Mouse (Mus musculus): ENCODE measurements around the gene Tmem247. TPM values are rescaled to one million over a fixed set of nuclear protein-coding genes. Genes with fewer than 3 reads are reported as not detected.

Tmem247 gene
- total and polyA plus RNA-seq, 2 experiments from 2014 or later = not detected

- Histone ChIP-seq H3K4me3 (ENCODE audit: low read depth, low read length) (no peak overlapping the region), H3K4me1 (ENCODE audit: insufficient read depth, low read length) (peaks cover under 1% of the 10 kb centered on the region; the same call in 1 of the 2 replicates), H3K36me3 (ENCODE audit: insufficient read depth, low read length) (no peaks in the 10 kb centered on the region; the same call in 1 of the 2 replicates), H3K4me2 (ENCODE audit: low read depth, low read length, poor library complexity, severe bottlenecking) (no peak overlapping the region), H3K27me3 (ENCODE audit: insufficient read depth, low read length) (no peaks in the 10 kb centered on the region), H3K9ac (replicated peaks; ENCODE audit: low read length, poor library complexity, severe bottlenecking) (no peak overlapping the region), H3K27ac (ENCODE audit: low read depth, low read length) (no peak overlapping the region), H3K9me3 (ENCODE audit: low read length) (no peaks in the 10 kb centered on the region)
- DNase-seq (ENCODE audit: low spot score) (no peak), ATAC-seq (ENCODE audit: low FRiP score) (no peak)
- no peak for TF ChIP-seq CTCF (IDR thresholded peaks at IDR 0.05)
- 91% methylated on average over 15 of the region's 15 CpGs for WGBS
Measured at GRCm38 (mm10) chr17:86970026-86970750, 53.0 kb downstream of the Tmem247 start.

GRCm38 (mm10) chr17:86971036-86971435 lies 53.9 kb downstream of the Tmem247 start:
- DNase-seq (ENCODE audit: low spot score) (no peak), ATAC-seq (ENCODE audit: low FRiP score) (no peak)
- Histone ChIP-seq H3K27ac (ENCODE audit: low read depth, low read length) (no peak overlapping the region), H3K4me3 (ENCODE audit: low read depth, low read length) (no peak overlapping the region), H3K4me2 (ENCODE audit: low read depth, low read length, poor library complexity, severe bottlenecking) (no peak overlapping the region), H3K27me3 (ENCODE audit: insufficient read depth, low read length) (no peaks in the 10 kb centered on the region), H3K4me1 (ENCODE audit: insufficient read depth, low read length) (no peaks in the 10 kb centered on the region; the same call in 1 of the 2 replicates), H3K9ac (replicated peaks; ENCODE audit: low read length, poor library complexity, severe bottlenecking) (no peak overlapping the region), H3K36me3 (ENCODE audit: insufficient read depth, low read length) (no peaks in the 10 kb centered on the region; the same call in 1 of the 2 replicates), H3K9me3 (ENCODE audit: low read length) (no peaks in the 10 kb centered on the region)
- 70% methylated on average over 5 of the region's 5 CpGs for WGBS
- TF ChIP-seq CTCF (IDR thresholded peaks at IDR 0.05) = no peak

- H3K4me3 ChIP-seq (ENCODE audit: low read depth, low read length) = no peak overlapping the region
- DNase-seq (ENCODE audit: low spot score) (no peak), ATAC-seq (ENCODE audit: low FRiP score) (no peak)
- no peak overlapping the region for H3K4me2 ChIP-seq (ENCODE audit: low read depth, low read length, poor library complexity, severe bottlenecking)
- H3K27ac ChIP-seq (ENCODE audit: low read depth, low read length) = no peak overlapping the region
- 95% methylated on average over 7 of the region's 7 CpGs for WGBS
- no peaks in the 10 kb centered on the region; the same call in 1 of the 2 replicates for H3K4me1 ChIP-seq (ENCODE audit: insufficient read depth, low read length)
- H3K36me3 ChIP-seq (ENCODE audit: insufficient read depth, low read length) = no peaks in the 10 kb centered on the region; the same call in 1 of the 2 replicates
- H3K27me3 ChIP-seq (ENCODE audit: insufficient read depth, low read length) = no peaks in the 10 kb centered on the region
- TF ChIP-seq CTCF (IDR thresholded peaks at IDR 0.05) = no peak
- H3K9ac ChIP-seq (replicated peaks; ENCODE audit: low read length, poor library complexity, severe bottlenecking) = no peak overlapping the region
- no peaks in the 10 kb centered on the region for H3K9me3 ChIP-seq (ENCODE audit: low read length)
Measured at GRCm38 (mm10) chr17:86971860-86972259, 54.7 kb downstream of the Tmem247 start.

Other genes with a start within 250 kb of the Tmem247 start
- gene Epas1, start 163.6 kb upstream of the Tmem247 start, total RNA-seq (2014; rRNA removed) = 17.5 and 21.5 TPM in 2 replicates
- gene Epas1, start 163.6 kb upstream of the Tmem247 start, polyA plus RNA-seq (2015; fragmentation: Nextera tagmentation; extraction: Ambion mirVana) = 6.0 and 6.3 TPM in 2 replicates
- not detected in 2 replicates for gene Atp6v1e2, start 30.5 kb downstream of the Tmem247 start, total RNA-seq (2014; rRNA removed)
- gene Atp6v1e2, start 30.5 kb downstream of the Tmem247 start, polyA plus RNA-seq (2015; fragmentation: Nextera tagmentation; extraction: Ambion mirVana) = 0.33 TPM in 1 of 2 replicates, not detected in the other
- gene Rhoq, start 45.7 kb downstream of the Tmem247 start, total RNA-seq (2014; rRNA removed) = 23.1 and 26.3 TPM in 2 replicates
- gene Rhoq, start 45.7 kb downstream of the Tmem247 start, polyA plus RNA-seq (2015; fragmentation: Nextera tagmentation; extraction: Ambion mirVana) = 4.3 and 5.1 TPM in 2 replicates
- gene Pigf, start 108.1 kb downstream of the Tmem247 start, total RNA-seq (2014; rRNA removed) = 21.6 and 22.0 TPM in 2 replicates
- 29.4 and 31.3 TPM in 2 replicates for gene Pigf, start 108.1 kb downstream of the Tmem247 start, polyA plus RNA-seq (2015; fragmentation: Nextera tagmentation; extraction: Ambion mirVana)
- 51.4 and 51.6 TPM in 2 replicates for gene Cript, start 108.2 kb downstream of the Tmem247 start, total RNA-seq (2014; rRNA removed)
- gene Cript, start 108.2 kb downstream of the Tmem247 start, polyA plus RNA-seq (2015; fragmentation: Nextera tagmentation; extraction: Ambion mirVana) = 194 and 199 TPM in 2 replicates
- gene Socs5, start 190.3 kb downstream of the Tmem247 start, total RNA-seq (2014; rRNA removed) = 21.3 and 27.0 TPM in 2 replicates
- 13.0 and 13.1 TPM in 2 replicates for gene Socs5, start 190.3 kb downstream of the Tmem247 start, polyA plus RNA-seq (2015; fragmentation: Nextera tagmentation; extraction: Ambion mirVana)

Measured in midbrain, postnatal 0 days (tissue).